Mouse (Mus musculus): ENCODE results near the gene Olfr123. TPM values are rescaled to one million over a fixed set of nuclear protein-coding genes. Genes with fewer than 3 reads are reported as not detected.

The Olfr123 gene
- not detected in 2 replicates for polyA plus RNA-seq (2014; fragmentation: Nextera tagmentation; extraction: Ambion mirVana)

DNA sequence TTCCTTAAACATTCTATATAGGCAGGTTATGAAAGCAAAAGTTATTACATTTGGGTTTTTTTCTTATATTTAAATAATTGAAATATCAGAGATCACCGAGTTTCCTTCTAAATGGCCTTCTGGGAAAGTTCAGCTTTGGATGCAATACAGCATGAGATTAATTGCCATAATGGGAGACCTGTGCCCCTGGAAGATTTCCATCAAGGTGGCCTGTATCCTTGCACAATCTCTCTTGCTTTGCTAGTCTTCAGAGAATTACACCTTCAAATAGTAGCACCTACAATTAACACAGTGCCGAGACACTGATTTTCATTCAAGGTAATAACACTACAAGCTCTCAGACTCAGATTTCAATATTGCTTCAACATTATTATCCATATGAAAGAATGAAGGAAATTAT lies at the start of gene Olfr123:
Gene Olfr123 (plus strand): TSS at position 301 of the 400 bp plus-strand sequence.
- H3K4me3 ChIP-seq (ENCODE audit: low read depth, low read length) = no peak within 1 kb of the TSS
- H3K4me1 ChIP-seq (ENCODE audit: control insufficient read depth, insufficient read depth, low read length) = no peaks in the 10 kb centered on the region
- H3K27ac ChIP-seq (ENCODE audit: low read depth, low read length) = no peak within 1 kb of the TSS
- H3K9me3 ChIP-seq (ENCODE audit: control insufficient read depth, low read length) = no peaks in the 10 kb centered on the region
- DNase-seq (ENCODE audit: low spot score) = no peak
- WGBS = 96% methylated on average over 2 of the region's 2 CpGs
- no peak within 1 kb of the TSS for H3K9ac ChIP-seq (ENCODE audit: low read length)
- no peak within 1 kb of the TSS for H3K4me2 ChIP-seq (ENCODE audit: low read depth)
- H3K36me3 ChIP-seq (ENCODE audit: control insufficient read depth, insufficient read depth, low read length) = no peaks in the 10 kb centered on the region
- H3K27me3 ChIP-seq (ENCODE audit: control insufficient read depth, insufficient read depth, low read length) = no peaks in the 10 kb centered on the region
- no peak for ATAC-seq (ENCODE audit: insufficient read depth, low FRiP score, low TSS enrichment)

GRCm38 (mm10) chr17:37768307-37768706 lies 25.0 kb upstream of the Olfr123 start, which contains the start of gene Olfr122:
Olfr122 (plus strand) TSS chr17:37768607.
- 86% methylated on average over 4 of the region's 4 CpGs for WGBS
- Histone ChIP-seq H3K4me1 (ENCODE audit: control insufficient read depth, insufficient read depth, low read length) (no peaks in the 10 kb centered on the region), H3K27me3 (ENCODE audit: control insufficient read depth, insufficient read depth, low read length) (no peaks in the 10 kb centered on the region), H3K36me3 (ENCODE audit: control insufficient read depth, insufficient read depth, low read length) (no peaks in the 10 kb centered on the region), H3K9me3 (ENCODE audit: control insufficient read depth, low read length) (no peaks in the 10 kb centered on the region), H3K4me3 (ENCODE audit: low read depth, low read length) (no peak within 1 kb of the TSS), H3K4me2 (ENCODE audit: low read depth) (no peak within 1 kb of the TSS), H3K27ac (ENCODE audit: low read depth, low read length) (no peak within 1 kb of the TSS), H3K9ac (ENCODE audit: low read length) (no peak within 1 kb of the TSS)
- DNase-seq (ENCODE audit: low spot score) (no peak), ATAC-seq (ENCODE audit: insufficient read depth, low FRiP score, low TSS enrichment) (no peak)

DNA sequence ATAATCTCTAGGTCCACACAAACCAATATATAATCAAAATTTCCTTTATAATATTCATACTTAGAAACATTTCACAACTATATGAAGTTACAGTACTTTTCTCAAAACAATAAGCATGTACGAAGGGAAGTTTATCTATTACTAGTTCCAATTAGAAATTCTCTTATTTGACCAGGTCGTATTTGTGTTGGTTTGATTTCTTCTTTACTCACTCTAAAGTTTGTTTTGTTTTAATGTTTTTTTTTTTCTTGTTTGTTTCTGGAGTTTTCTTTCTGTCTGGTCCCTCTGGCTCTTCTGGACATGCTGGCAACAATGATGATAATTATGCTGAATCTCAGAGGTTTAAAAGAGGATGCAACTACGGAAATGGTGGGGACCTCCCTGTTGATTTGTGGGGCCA lies 6.3 kb downstream of the Olfr123 start, which contains the start of gene Olfr124:
Gene Olfr124 (plus strand): TSS at position 301 of the 400 bp plus-strand sequence.
- ATAC-seq (ENCODE audit: insufficient read depth, low FRiP score, low TSS enrichment) (no peak), DNase-seq (ENCODE audit: low spot score) (no peak)
- H3K4me1 ChIP-seq (ENCODE audit: control insufficient read depth, insufficient read depth, low read length) = no peaks in the 10 kb centered on the region
- no peaks in the 10 kb centered on the region for H3K36me3 ChIP-seq (ENCODE audit: control insufficient read depth, insufficient read depth, low read length)
- H3K27me3 ChIP-seq (ENCODE audit: control insufficient read depth, insufficient read depth, low read length) = no peaks in the 10 kb centered on the region
- H3K4me2 ChIP-seq (ENCODE audit: low read depth) = no peak within 1 kb of the TSS
- no peak within 1 kb of the TSS for H3K4me3 ChIP-seq (ENCODE audit: low read depth, low read length)
- no peak within 1 kb of the TSS for H3K27ac ChIP-seq (ENCODE audit: low read depth, low read length)
- H3K9ac ChIP-seq (ENCODE audit: low read length) = no peak within 1 kb of the TSS
- no peaks in the 10 kb centered on the region for H3K9me3 ChIP-seq (ENCODE audit: control insufficient read depth, low read length)
- WGBS = 92% methylated on average over 3 of the region's 3 CpGs

- Histone ChIP-seq H3K27ac (ENCODE audit: low read depth, low read length) (no peak within 1 kb of the TSS), H3K9me3 (ENCODE audit: control insufficient read depth, low read length) (no peaks in the 10 kb centered on the region)
Observed at GRCm38 (mm10) chr17:37832649-37833048, 39.3 kb downstream of the Olfr123 start, which contains the start of gene Olfr125. Olfr125 (plus strand) TSS chr17:37832949.

DNA sequence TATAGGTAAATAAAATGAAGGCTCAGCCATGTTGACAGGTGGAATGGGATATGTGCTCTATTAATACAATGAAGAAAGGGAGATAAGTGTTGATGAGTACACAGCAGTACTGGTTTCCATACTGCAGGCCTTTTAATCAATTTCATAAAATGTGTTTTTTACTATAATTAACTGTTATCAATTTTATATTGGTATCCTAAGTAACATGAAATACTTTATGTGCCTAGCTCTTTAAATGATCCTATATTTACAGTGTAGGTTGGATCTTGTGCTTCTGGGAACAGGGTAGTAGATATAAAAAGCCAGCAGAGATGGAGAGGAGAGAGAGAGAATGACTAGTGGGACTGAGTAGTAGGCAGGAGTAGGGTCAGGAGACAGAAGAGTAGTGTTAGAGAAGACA lies 53.9 kb downstream of the Olfr123 start, which contains the start of gene Olfr126:
Gene Olfr126 (plus strand): TSS at position 301 of the 400 bp plus-strand sequence.
- no peak for DNase-seq (ENCODE audit: low spot score)
- Histone ChIP-seq H3K4me3 (ENCODE audit: low read depth, low read length) (no peak within 1 kb of the TSS), H3K4me1 (ENCODE audit: control insufficient read depth, insufficient read depth, low read length) (no peaks in the 10 kb centered on the region), H3K9ac (ENCODE audit: low read length) (no peak within 1 kb of the TSS), H3K36me3 (ENCODE audit: control insufficient read depth, insufficient read depth, low read length) (no peaks in the 10 kb centered on the region), H3K27me3 (ENCODE audit: control insufficient read depth, insufficient read depth, low read length) (no peaks in the 10 kb centered on the region), H3K27ac (ENCODE audit: low read depth, low read length) (no peak within 1 kb of the TSS), H3K4me2 (ENCODE audit: low read depth) (no peak within 1 kb of the TSS), H3K9me3 (ENCODE audit: control insufficient read depth, low read length) (no peaks in the 10 kb centered on the region; the same call in 1 of the 2 replicates)
- no peak for ATAC-seq (ENCODE audit: insufficient read depth, low FRiP score, low TSS enrichment)

More at GRCm38 (mm10) chr17:37832649-37833048, 39.3 kb downstream of the Olfr123 start, which contains the start of gene Olfr125:
- no peak for DNase-seq (ENCODE audit: low spot score)
- Histone ChIP-seq H3K4me3 (ENCODE audit: low read depth, low read length) (no peak within 1 kb of the TSS), H3K27me3 (ENCODE audit: control insufficient read depth, insufficient read depth, low read length) (no peaks in the 10 kb centered on the region), H3K36me3 (ENCODE audit: control insufficient read depth, insufficient read depth, low read length) (no peaks in the 10 kb centered on the region), H3K9ac (ENCODE audit: low read length) (no peak within 1 kb of the TSS), H3K4me2 (ENCODE audit: low read depth) (no peak within 1 kb of the TSS), H3K4me1 (ENCODE audit: control insufficient read depth, insufficient read depth, low read length) (no peaks in the 10 kb centered on the region)
- no peak for ATAC-seq (ENCODE audit: insufficient read depth, low FRiP score, low TSS enrichment)

Other genes with a start within 250 kb of the Olfr123 start
- gene Olfr112, start 224.1 kb upstream of the Olfr123 start, polyA plus RNA-seq (2014; fragmentation: Nextera tagmentation; extraction: Ambion mirVana) = not detected in 2 replicates
- gene Olfr113, start 215.9 kb upstream of the Olfr123 start, polyA plus RNA-seq (2014; fragmentation: Nextera tagmentation; extraction: Ambion mirVana) = not detected in 2 replicates
- not detected in 2 replicates for gene Olfr114, start 200.8 kb upstream of the Olfr123 start, polyA plus RNA-seq (2014; fragmentation: Nextera tagmentation; extraction: Ambion mirVana)
- gene Olfr115, start 166.4 kb upstream of the Olfr123 start, polyA plus RNA-seq (2014; fragmentation: Nextera tagmentation; extraction: Ambion mirVana) = not detected in 2 replicates
- not detected in 2 replicates for gene Olfr116, start 166.3 kb upstream of the Olfr123 start, polyA plus RNA-seq (2014; fragmentation: Nextera tagmentation; extraction: Ambion mirVana)
- not detected in 2 replicates for gene Olfr117, start 129.7 kb upstream of the Olfr123 start, polyA plus RNA-seq (2014; fragmentation: Nextera tagmentation; extraction: Ambion mirVana)
- not detected in 2 replicates for gene Olfr118, start 126.5 kb upstream of the Olfr123 start, polyA plus RNA-seq (2014; fragmentation: Nextera tagmentation; extraction: Ambion mirVana)
- gene Olfr119, start 97.0 kb upstream of the Olfr123 start, polyA plus RNA-seq (2014; fragmentation: Nextera tagmentation; extraction: Ambion mirVana) = not detected in 2 replicates
- not detected in 2 replicates for gene Olfr120, start 71.7 kb upstream of the Olfr123 start, polyA plus RNA-seq (2014; fragmentation: Nextera tagmentation; extraction: Ambion mirVana)
- not detected in 2 replicates for gene Olfr121, start 44.7 kb upstream of the Olfr123 start, polyA plus RNA-seq (2014; fragmentation: Nextera tagmentation; extraction: Ambion mirVana)
- not detected in 2 replicates for gene Olfr122, start 24.9 kb upstream of the Olfr123 start, polyA plus RNA-seq (2014; fragmentation: Nextera tagmentation; extraction: Ambion mirVana)
- not detected in 2 replicates for gene Olfr124, start 6.4 kb downstream of the Olfr123 start, polyA plus RNA-seq (2014; fragmentation: Nextera tagmentation; extraction: Ambion mirVana)
- gene Olfr125, start 39.4 kb downstream of the Olfr123 start, polyA plus RNA-seq (2014; fragmentation: Nextera tagmentation; extraction: Ambion mirVana) = not detected in 2 replicates
- not detected in 2 replicates for gene Olfr126, start 54.0 kb downstream of the Olfr123 start, polyA plus RNA-seq (2014; fragmentation: Nextera tagmentation; extraction: Ambion mirVana)
- not detected in 2 replicates for gene Olfr127, start 106.9 kb downstream of the Olfr123 start, polyA plus RNA-seq (2014; fragmentation: Nextera tagmentation; extraction: Ambion mirVana)
- not detected in 2 replicates for gene Olfr128, start 127.0 kb downstream of the Olfr123 start, polyA plus RNA-seq (2014; fragmentation: Nextera tagmentation; extraction: Ambion mirVana)
- gene Olfr761, start 159.6 kb downstream of the Olfr123 start, polyA plus RNA-seq (2014; fragmentation: Nextera tagmentation; extraction: Ambion mirVana) = not detected in 2 replicates